Mouse (Mus musculus) ES-Bruce4 (cell line): ENCODE measurements at regions not wholly inside any gene's neighbourhood (a gene's known extent, or its start where the extent isn't known, plus 50 kb on each side); places are given as distances from the start of the nearest gene placed in this dataset.

Experiments used
- CTCF ChIP-seq: IDR thresholded peaks from one replicate; pipeline ENCODE4 v1.8.1; 2011; ENCODE audit warnings: low read depth, low read length
- EP300 ChIP-seq: IDR thresholded peaks from 2 replicates; pipeline ENCODE4 v1.6.1; 2011; ENCODE audit warnings: low read depth, low read length; ENCODE audit not compliant: insufficient read depth

- TF ChIP-seq CTCF, result no peak
- no peak for TF ChIP-seq EP300
Measured at GRCm38 (mm10) chr14:86339007-86339406, 802.0 kb downstream of the Diaph3 start.
